Mouse (Mus musculus) gonadal fat pad, adult 2 months (tissue): ENCODE results near the gene Aldh18a1. TPM values are rescaled to one million over a fixed set of nuclear protein-coding genes. Genes with fewer than 3 reads are reported as not detected.
"Not testable (repeated sequence)": the region's sequence is repeated elsewhere in the genome, so short reads cannot be mapped to it uniquely, and the experiment has no call there.

Source experiments
- DNase-seq: peaks from one replicate; pipeline ENCODE4 v3.0.0-alpha.2; 2012; ENCODE audit warnings: low read depth
- polyA plus RNA-seq: library from polyadenylated mRNA; depleted of rRNA; stranded (reverse); fragments of >200 nt; gene quantifications from 2 replicates; pipeline ENCODE4 v1.2.3, GENCODE M21; 2012

Gene Aldh18a1
- polyA plus RNA-seq, 1 experiment = 24.8 TPM

DNA sequence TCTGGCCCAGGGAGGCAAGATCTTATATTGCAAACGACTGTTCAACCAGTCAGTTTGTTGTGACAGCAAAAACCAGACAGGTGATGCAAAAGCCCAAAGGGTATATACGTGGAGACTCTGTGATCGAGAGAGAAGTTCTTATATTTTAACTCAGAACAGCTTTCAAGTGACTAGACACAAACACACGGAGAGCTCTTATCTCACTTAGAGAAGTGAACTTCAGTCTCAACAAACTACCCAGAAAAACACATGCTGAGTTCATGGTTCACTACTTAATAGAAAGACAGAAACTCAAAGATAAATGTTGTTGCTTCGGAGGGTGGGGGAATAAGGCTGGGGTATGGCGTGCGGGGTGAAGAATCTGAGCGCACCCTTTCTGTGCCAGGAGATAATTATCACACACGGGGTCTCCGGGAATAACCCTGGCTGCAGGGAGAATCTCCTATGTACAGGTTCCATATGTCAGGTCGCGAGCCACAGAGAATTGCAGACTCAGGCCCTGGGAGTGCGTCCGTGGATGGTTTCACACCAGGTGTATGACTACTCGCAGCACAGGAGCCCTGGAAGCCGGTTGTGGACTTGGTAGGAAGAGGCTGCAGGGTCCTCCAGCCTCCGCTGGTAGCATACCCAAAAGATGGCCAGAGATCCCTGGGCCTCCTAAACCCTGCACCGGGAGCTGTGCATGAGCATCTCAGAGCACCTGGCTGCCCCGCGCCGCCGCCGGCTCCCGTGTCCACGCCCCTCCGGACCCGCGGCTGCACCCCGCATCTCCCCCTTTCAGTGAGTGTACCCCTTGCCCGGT lies 571 bp downstream of the Aldh18a1 start:
- DNase-seq = no peak

DNA sequence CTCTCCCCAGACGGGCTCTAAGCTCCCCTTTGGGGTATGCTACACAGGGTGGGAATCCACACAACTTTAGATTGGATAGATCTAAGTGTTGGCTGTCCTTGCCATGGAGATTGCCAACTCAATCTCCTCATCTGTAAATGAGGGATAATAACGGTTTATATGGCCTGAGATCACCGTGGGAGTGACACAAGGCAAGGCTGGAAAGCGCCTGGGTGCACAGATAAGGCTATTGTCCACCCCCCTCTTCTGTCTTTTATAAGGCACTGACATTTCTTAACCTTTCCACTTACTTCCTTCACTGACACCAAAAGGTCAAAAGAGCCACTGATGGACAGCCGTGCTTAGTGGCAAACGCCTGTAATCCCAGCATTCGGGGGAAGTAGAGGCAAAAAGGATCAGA lies 1.4 kb downstream of the Aldh18a1 start:
- no peak for DNase-seq

DNA sequence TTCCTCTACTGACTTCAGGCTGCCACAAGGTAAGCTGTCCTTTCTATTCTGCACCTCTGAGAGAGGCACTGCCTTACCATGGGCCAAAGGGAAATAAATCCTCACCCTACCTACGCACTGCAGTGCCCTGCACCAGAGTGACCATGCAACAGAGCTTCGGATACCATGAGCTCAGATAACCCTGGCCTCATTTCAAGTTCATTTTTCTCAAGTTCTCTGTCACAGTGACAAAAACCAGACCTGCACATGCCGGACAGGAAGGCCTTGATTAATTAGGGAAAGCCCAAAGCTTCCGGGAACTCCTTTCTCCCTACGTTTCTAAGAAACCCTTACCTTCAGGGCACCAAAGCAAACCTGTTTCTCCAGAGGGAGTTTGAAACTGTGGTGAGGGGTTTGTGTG lies 6.6 kb downstream of the Aldh18a1 start:
- no peak for DNase-seq

DNA sequence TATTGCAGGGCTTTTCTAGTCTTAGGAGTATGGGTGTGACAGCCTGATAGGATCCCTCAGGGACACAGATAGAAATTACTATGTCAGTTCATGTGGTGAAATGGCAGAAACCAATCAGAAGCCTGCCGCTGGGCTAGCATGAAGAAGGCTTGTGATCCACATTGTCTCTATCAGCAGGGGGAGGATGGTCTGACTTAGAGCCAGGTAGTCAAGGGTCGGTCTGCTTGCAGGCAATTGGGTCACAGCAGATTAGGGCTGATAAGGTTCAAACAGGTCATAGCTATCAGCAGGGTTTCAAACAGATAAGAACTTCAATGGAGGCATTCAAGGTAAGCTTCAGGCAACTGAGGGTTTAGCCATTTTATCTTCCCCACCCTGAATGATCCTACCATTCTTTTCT lies 7.4 kb downstream of the Aldh18a1 start:
- no peak for DNase-seq

DNA sequence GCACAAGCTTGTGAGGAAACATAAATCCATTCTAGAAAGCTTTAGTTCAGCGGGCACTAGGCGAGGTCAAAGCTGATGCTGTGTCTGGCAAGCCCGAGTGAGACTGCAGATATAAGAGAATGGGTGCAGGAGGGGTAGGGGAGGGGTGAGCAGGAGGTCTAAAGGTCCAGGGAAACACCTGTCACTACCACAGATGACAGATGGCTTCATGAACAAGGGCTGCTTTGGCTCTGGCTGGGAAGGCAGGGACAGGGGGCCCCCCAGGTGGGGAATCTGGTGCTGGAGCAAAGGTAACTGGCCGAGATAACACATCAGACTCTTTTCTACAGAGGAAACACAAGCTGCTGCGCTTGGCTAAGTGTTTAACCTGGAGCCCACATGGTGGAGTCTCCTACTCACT lies 12.8 kb downstream of the Aldh18a1 start:
- no peak for DNase-seq

DNA sequence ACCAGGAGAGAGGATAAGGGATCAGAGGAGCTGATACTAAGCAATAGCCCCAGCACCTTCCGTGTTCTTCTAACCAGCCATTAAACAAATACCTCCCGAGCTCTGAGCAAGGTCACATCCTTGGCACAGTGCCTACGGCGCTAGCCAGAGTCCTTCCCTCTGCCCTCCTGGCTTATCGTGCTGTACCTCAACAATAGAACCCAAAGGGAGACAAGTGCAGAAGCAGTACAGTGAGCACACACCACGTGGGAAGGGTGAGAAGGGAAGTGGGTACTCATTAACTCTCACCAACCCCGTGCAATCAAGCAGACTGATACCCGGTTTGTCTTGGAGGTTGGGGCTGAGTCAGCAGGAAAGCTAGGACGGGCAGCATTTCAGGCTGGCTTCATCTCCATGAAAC lies 17.5 kb downstream of the Aldh18a1 start:
- no peak for DNase-seq

DNA sequence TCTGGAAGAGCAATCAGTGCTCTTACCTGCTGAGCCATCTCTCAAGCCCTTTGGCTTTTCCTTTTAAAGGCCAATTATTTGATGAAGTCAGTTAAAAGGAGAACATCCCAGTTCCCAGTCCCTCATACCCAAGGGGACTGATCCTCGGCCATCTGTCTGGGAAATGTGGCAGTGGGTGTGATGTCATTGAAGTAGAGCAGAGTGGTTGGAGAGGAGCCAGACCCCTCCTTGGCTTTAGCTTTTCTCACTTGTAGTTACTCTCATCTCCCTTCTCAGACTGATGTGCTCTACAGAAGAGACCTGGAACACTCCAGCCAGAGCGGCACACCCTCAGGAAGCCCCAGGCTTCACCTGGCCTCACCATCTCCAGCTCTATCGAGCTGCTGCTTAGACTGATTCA lies 20.6 kb downstream of the Aldh18a1 start:
- DNase-seq = no peak

GRCm38 (mm10) chr19:40563880-40564645 lies 24.2 kb downstream of the Aldh18a1 start:
- no peak for DNase-seq

DNA sequence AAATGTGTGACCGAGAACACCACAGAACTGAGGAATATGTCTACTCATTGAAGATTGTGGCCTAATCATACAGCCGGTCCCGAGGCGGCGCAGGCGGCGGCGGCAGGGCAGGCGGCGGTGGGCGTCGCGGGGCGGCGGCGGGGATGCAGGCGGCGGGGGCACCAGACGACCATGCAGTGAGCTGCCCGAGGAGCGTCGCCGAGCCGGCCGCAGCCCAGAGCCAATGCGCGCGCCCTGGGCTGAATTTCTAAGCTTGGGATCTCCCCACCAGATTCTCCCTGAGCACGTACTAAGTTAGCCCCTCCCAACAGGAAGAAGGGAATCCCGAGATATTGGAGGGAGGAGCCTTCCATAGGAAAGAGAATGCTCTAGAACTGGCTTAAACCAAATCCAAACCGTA lies 26.7 kb downstream of the Aldh18a1 start:
- DNase-seq = not testable (repeated sequence)

- no peak for DNase-seq
These were observed 32.2 kb downstream of the Aldh18a1 start for GRCm38 (mm10) chr19:40556029-40556428.

- DNase-seq = peak; percentile 75
These were observed 33.1 kb downstream of the Aldh18a1 start for GRCm38 (mm10) chr19:40555136-40555535.

- DNase-seq = no peak
These were observed 33.9 kb downstream of the Aldh18a1 start for GRCm38 (mm10) chr19:40554343-40554742.

DNA sequence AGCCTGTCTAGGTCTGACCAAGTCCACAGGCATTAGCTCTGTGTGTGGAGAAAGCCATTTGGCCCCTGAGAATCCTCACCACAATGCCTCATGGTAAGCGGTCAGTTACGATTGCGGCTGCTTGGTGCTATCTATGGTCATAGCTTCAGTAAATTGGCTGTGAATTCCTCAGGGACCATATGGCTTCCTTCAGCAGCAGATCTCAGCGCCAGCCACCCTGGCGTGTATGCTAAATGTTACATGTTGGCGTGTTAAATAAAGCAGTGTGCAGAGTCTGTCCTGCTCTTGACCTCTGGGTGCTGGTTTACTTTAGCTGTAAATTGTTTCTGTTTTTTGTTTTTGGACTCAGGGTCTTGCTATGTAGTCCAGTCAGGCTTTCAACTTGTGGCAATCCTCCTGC lies 34.4 kb downstream of the Aldh18a1 start:
- no peak for DNase-seq

- no peak for DNase-seq
These were observed 35.1 kb downstream of the Aldh18a1 start for GRCm38 (mm10) chr19:40553014-40553789.

GRCm38 (mm10) chr19:40549516-40550135 lies 38.6 kb downstream of the Aldh18a1 start:
- DNase-seq = no peak

DNA sequence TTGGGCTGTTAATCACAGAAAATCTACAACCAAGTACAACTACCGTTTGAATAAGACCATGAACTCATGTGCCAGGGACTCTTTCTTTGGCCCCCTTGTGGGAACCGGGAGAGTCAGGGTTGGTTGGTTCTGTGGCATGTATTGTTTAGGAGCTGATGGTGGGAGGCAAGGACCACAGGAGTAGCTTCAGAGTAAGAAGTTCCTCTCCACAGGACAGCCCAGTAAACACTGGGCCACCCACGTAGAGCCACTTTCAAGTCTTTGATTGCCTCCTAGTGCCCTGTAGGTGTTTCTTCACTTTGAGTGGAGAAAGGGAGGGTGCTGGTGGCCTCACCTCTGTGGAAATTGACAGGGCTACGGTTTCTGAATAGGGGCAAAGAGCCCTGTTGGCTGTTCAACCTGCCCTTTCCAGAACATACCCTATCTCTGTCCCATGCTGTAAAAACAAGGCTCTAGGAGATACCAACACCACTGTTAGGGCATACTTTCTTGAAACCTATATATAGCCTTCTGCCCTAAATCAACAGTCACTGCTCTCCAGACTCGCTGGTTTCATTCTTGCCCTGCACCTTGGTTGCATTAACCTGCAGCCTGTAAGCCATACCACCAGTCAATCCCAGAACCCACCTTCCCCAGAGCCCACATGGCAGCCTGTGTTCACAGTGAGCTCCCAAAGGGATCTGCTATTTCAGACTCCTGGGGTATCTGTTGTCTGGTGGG lies 39.3 kb downstream of the Aldh18a1 start:
- DNase-seq = no peak

DNA sequence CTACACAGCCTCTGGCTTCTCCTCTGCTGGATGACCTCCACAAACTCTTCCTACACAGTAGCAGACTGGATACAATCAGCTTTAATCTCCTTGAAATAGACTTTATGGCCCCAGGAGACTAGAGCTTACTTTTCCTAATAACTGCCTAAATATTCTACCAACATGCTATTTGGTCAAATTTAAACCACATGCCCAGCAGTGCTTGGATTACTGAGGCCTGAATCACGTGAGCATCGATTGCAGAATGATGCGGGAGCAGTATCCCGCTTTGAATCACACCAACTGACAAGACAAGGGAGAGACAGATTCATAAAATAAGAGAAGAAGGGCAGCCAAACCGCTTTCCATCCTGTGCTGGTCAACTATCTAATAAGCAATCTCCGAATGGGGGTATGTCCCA lies 39.9 kb downstream of the Aldh18a1 start:
- no peak for DNase-seq

GRCm38 (mm10) chr19:40544856-40545255 lies 43.4 kb downstream of the Aldh18a1 start:
- no peak for DNase-seq

- DNase-seq = no peak
These were observed 45.5 kb downstream of the Aldh18a1 start for GRCm38 (mm10) chr19:40542776-40543175.

GRCm38 (mm10) chr19:40536526-40536925 lies 51.7 kb downstream of the Aldh18a1 start:
- DNase-seq = no peak

GRCm38 (mm10) chr19:40532525-40532924 lies 55.7 kb downstream of the Aldh18a1 start:
- no peak for DNase-seq
